Mouse (Mus musculus): ENCODE data around the gene Uqcrc1. TPM values are rescaled to one million over a fixed set of nuclear protein-coding genes. Genes with fewer than 3 reads are reported as not detected.
A peak's percentile ranks its signal among the peaks of the same experiment; 100 is the strongest.

Uqcrc1 gene
- polyA plus RNA-seq, 1 experiment from 2014 or later, result 457 TPM

MicroRNA genes within 50 kb of the gene (microRNA counts, 519-probe panel; counts per million panel counts)
- microRNA mmu-miR-711, result 171 counts per million, percentile 57 among the panel's probes with 10 or more counts

Small RNAs within 50 kb of the gene (microRNA-seq; reads per million reads assigned to microRNA genes)
- not detected for gene Mir711

Other genes with a start within 250 kb of the Uqcrc1 start
- 64.6 and 69.0 TPM in 2 replicates for gene Prkar2a, start 247.3 kb upstream of the Uqcrc1 start, polyA plus RNA-seq (2014; fragmentation: Nextera tagmentation; extraction: Ambion mirVana)
- gene Ip6k2, start 152.8 kb upstream of the Uqcrc1 start, polyA plus RNA-seq (2014; fragmentation: Nextera tagmentation; extraction: Ambion mirVana), result 121 and 129 TPM in 2 replicates
- gene Nckipsd, start 128.3 kb upstream of the Uqcrc1 start, polyA plus RNA-seq (2014; fragmentation: Nextera tagmentation; extraction: Ambion mirVana), result 14.5 and 15.5 TPM in 2 replicates
- 6.7 and 8.9 TPM in 2 replicates for gene Celsr3, start 110.3 kb upstream of the Uqcrc1 start, polyA plus RNA-seq (2014; fragmentation: Nextera tagmentation; extraction: Ambion mirVana)
- gene Slc26a6, start 83.3 kb upstream of the Uqcrc1 start, polyA plus RNA-seq (2014; fragmentation: Nextera tagmentation; extraction: Ambion mirVana), result 8.8 and 13.2 TPM in 2 replicates
- not detected in 2 replicates for gene Tmem89, start 22.0 kb upstream of the Uqcrc1 start, polyA plus RNA-seq (2014; fragmentation: Nextera tagmentation; extraction: Ambion mirVana)
- gene Col7a1, start 17.0 kb downstream of the Uqcrc1 start, polyA plus RNA-seq (2014; fragmentation: Nextera tagmentation; extraction: Ambion mirVana), result 0.69 and 1.2 TPM in 2 replicates
- gene Ucn2, start 49.4 kb downstream of the Uqcrc1 start, polyA plus RNA-seq (2014; fragmentation: Nextera tagmentation; extraction: Ambion mirVana), result not detected in 2 replicates
- 14.4 and 14.6 TPM in 2 replicates for gene Pfkfb4, start 55.1 kb downstream of the Uqcrc1 start, polyA plus RNA-seq (2014; fragmentation: Nextera tagmentation; extraction: Ambion mirVana)
- 30.9 and 34.7 TPM in 2 replicates for gene Shisa5, start 101.9 kb downstream of the Uqcrc1 start, polyA plus RNA-seq (2014; fragmentation: Nextera tagmentation; extraction: Ambion mirVana)
- gene Trex1, start 123.1 kb downstream of the Uqcrc1 start, polyA plus RNA-seq (2014; fragmentation: Nextera tagmentation; extraction: Ambion mirVana), result 6.9 and 7.8 TPM in 2 replicates
- 25.3 and 26.4 TPM in 2 replicates for gene Atrip, start 137.5 kb downstream of the Uqcrc1 start, polyA plus RNA-seq (2014; fragmentation: Nextera tagmentation; extraction: Ambion mirVana)
- 13.4 and 15.1 TPM in 2 replicates for gene Ccdc51, start 145.9 kb downstream of the Uqcrc1 start, polyA plus RNA-seq (2014; fragmentation: Nextera tagmentation; extraction: Ambion mirVana)
- 719 and 756 TPM in 2 replicates for gene Tma7, start 146.0 kb downstream of the Uqcrc1 start, polyA plus RNA-seq (2014; fragmentation: Nextera tagmentation; extraction: Ambion mirVana)
- gene Plxnb1, start 158.8 kb downstream of the Uqcrc1 start, polyA plus RNA-seq (2014; fragmentation: Nextera tagmentation; extraction: Ambion mirVana), result 18.3 and 19.1 TPM in 2 replicates
- not detected in 2 replicates for gene Fbxw21, start 225.4 kb downstream of the Uqcrc1 start, polyA plus RNA-seq (2014; fragmentation: Nextera tagmentation; extraction: Ambion mirVana)